Mouse (Mus musculus): ENCODE data around the gene Setd5. TPM values are rescaled to one million over a fixed set of nuclear protein-coding genes. Genes with fewer than 3 reads are reported as not detected.

The Setd5 gene
- polyA plus RNA-seq, 1 experiment from 2014 or later, result 33.4 TPM

- H3K79me2 ChIP-seq (ENCODE audit: inconsistent target), result peaks cover 18% of the 10 kb centered on the region
- peaks cover 13% of the 10 kb centered on the region; the same call in 1 of the 2 replicates for H3K36me3 ChIP-seq (ENCODE audit: inconsistent target)
- H3K4me3 ChIP-seq (ENCODE audit: inconsistent target), result peak overlapping the region; percentile 92
- peak overlapping the region; percentile 89 for H3K27ac ChIP-seq
- under 1% methylated on average over 11 of the region's 11 CpGs for WGBS (ENCODE audit: missing documents)
Observed at GRCm38 (mm10) chr6:113045575-113045974, 31.6 kb upstream of the Setd5 start.

GRCm38 (mm10) chr6:113046041-113046975 lies 30.9 kb upstream of the Setd5 start, which contains the start of gene Thumpd3:
Gene Thumpd3, plus strand, starts transcription at chr6:113046225.
- Histone ChIP-seq H3K36me3 (ENCODE audit: inconsistent target) (peaks cover 21% of the 10 kb centered on the region; the same call in 1 of the 2 replicates), H3K79me2 (ENCODE audit: inconsistent target) (peaks cover 18% of the 10 kb centered on the region), H3K27ac (peak within 1 kb of the TSS; percentile 91), H3K4me3 (ENCODE audit: inconsistent target) (peak within 1 kb of the TSS; percentile 93)
- under 1% methylated on average over 59 of the region's 59 CpGs for WGBS (ENCODE audit: missing documents)

GRCm38 (mm10) chr6:113047016-113047746 lies 30.0 kb upstream of the Setd5 start:
- 15% methylated on average over 15 of the region's 15 CpGs for WGBS (ENCODE audit: missing documents)
- peak overlapping the region; percentile 93 for H3K4me3 ChIP-seq (ENCODE audit: inconsistent target)
- H3K36me3 ChIP-seq (ENCODE audit: inconsistent target), result peaks cover 23% of the 10 kb centered on the region; the same call in 1 of the 2 replicates
- peaks cover 18% of the 10 kb centered on the region for H3K79me2 ChIP-seq (ENCODE audit: inconsistent target)
- H3K27ac ChIP-seq, result peak overlapping the region; percentile 91

GRCm38 (mm10) chr6:113048371-113048770 lies 28.8 kb upstream of the Setd5 start:
- Histone ChIP-seq H3K27ac (no peak overlapping the region), H3K79me2 (ENCODE audit: inconsistent target) (peaks cover 18% of the 10 kb centered on the region), H3K36me3 (ENCODE audit: inconsistent target) (peaks cover 34% of the 10 kb centered on the region; the same call in 1 of the 2 replicates), H3K4me3 (ENCODE audit: inconsistent target) (no peak overlapping the region)
- 100% methylated on average over 2 of the region's 2 CpGs for WGBS (ENCODE audit: missing documents)

- Histone ChIP-seq H3K79me2 (ENCODE audit: inconsistent target) (peaks cover 18% of the 10 kb centered on the region), H3K36me3 (ENCODE audit: inconsistent target) (peaks cover 42% of the 10 kb centered on the region), H3K27ac (no peak overlapping the region), H3K4me3 (ENCODE audit: inconsistent target) (no peak overlapping the region)
- 95% methylated on average over 3 of the region's 3 CpGs for WGBS (ENCODE audit: missing documents)
Observed at GRCm38 (mm10) chr6:113049159-113049558, 28.0 kb upstream of the Setd5 start.

- Histone ChIP-seq H3K79me2 (ENCODE audit: inconsistent target) (peaks cover 30% of the 10 kb centered on the region), H3K36me3 (ENCODE audit: inconsistent target) (peaks cover 74% of the 10 kb centered on the region), H3K27ac (no peak overlapping the region), H3K4me3 (ENCODE audit: inconsistent target) (no peak overlapping the region)
- WGBS (ENCODE audit: missing documents), result 68% methylated on average over 3 of the region's 3 CpGs
Observed at GRCm38 (mm10) chr6:113052972-113053371, 24.2 kb upstream of the Setd5 start.

- peaks cover 73% of the 10 kb centered on the region for H3K36me3 ChIP-seq (ENCODE audit: inconsistent target)
- H3K27ac ChIP-seq, result no peak overlapping the region
- H3K79me2 ChIP-seq (ENCODE audit: inconsistent target), result peaks cover 33% of the 10 kb centered on the region; the same call in 1 of the 2 replicates
- 97% methylated on average over 6 of the region's 6 CpGs for WGBS (ENCODE audit: missing documents)
- H3K4me3 ChIP-seq (ENCODE audit: inconsistent target), result no peak overlapping the region
Observed at GRCm38 (mm10) chr6:113054552-113055107, 22.5 kb upstream of the Setd5 start.

GRCm38 (mm10) chr6:113060892-113061563 lies 16.1 kb upstream of the Setd5 start:
- peaks cover 78% of the 10 kb centered on the region for H3K79me2 ChIP-seq (ENCODE audit: inconsistent target)
- no peak overlapping the region for H3K4me3 ChIP-seq (ENCODE audit: inconsistent target)
- peaks cover 37% of the 10 kb centered on the region for H3K36me3 ChIP-seq (ENCODE audit: inconsistent target)
- 0% methylated on average over 1 of the region's 1 CpGs for WGBS (ENCODE audit: missing documents)
- peak overlapping the region; percentile 60 for H3K27ac ChIP-seq

GRCm38 (mm10) chr6:113062253-113062652 lies 14.9 kb upstream of the Setd5 start:
- Histone ChIP-seq H3K36me3 (ENCODE audit: inconsistent target) (peaks cover 41% of the 10 kb centered on the region), H3K79me2 (ENCODE audit: inconsistent target) (peaks cover 81% of the 10 kb centered on the region), H3K4me3 (ENCODE audit: inconsistent target) (no peak overlapping the region), H3K27ac (no peak overlapping the region)
- 92% methylated on average over 3 of the region's 3 CpGs for WGBS (ENCODE audit: missing documents)

- Histone ChIP-seq H3K36me3 (ENCODE audit: inconsistent target) (peaks cover 44% of the 10 kb centered on the region), H3K79me2 (ENCODE audit: inconsistent target) (peaks cover 81% of the 10 kb centered on the region), H3K4me3 (ENCODE audit: inconsistent target) (no peak overlapping the region), H3K27ac (no peak overlapping the region)
- 85% methylated on average over 5 of the region's 10 CpGs for WGBS (ENCODE audit: missing documents)
Observed at GRCm38 (mm10) chr6:113063363-113063762, 13.8 kb upstream of the Setd5 start.

- H3K27ac ChIP-seq, result no peak overlapping the region
- 97% methylated on average over 3 of the region's 3 CpGs for WGBS (ENCODE audit: missing documents)
- no peak overlapping the region for H3K4me3 ChIP-seq (ENCODE audit: inconsistent target)
- peaks cover 47% of the 10 kb centered on the region for H3K36me3 ChIP-seq (ENCODE audit: inconsistent target)
- peaks cover 83% of the 10 kb centered on the region for H3K79me2 ChIP-seq (ENCODE audit: inconsistent target)
Observed at GRCm38 (mm10) chr6:113065186-113065585, 12.0 kb upstream of the Setd5 start.

- H3K36me3 ChIP-seq (ENCODE audit: inconsistent target), result peaks cover 36% of the 10 kb centered on the region
- 92% methylated on average over 1 of the region's 1 CpGs for WGBS (ENCODE audit: missing documents)
- peaks cover 100% of the 10 kb centered on the region for H3K79me2 ChIP-seq (ENCODE audit: inconsistent target)
- no peak overlapping the region for H3K27ac ChIP-seq
- H3K4me3 ChIP-seq (ENCODE audit: inconsistent target), result no peak overlapping the region
Observed at GRCm38 (mm10) chr6:113069154-113069553, 8.0 kb upstream of the Setd5 start.

GRCm38 (mm10) chr6:113075261-113075660 lies 1.9 kb upstream of the Setd5 start:
- no peaks in the 10 kb centered on the region for H3K36me3 ChIP-seq (ENCODE audit: inconsistent target)
- 14% methylated on average over 3 of the region's 3 CpGs for WGBS (ENCODE audit: missing documents)
- H3K79me2 ChIP-seq (ENCODE audit: inconsistent target), result peaks cover 83% of the 10 kb centered on the region
- H3K4me3 ChIP-seq (ENCODE audit: inconsistent target), result peak overlapping the region; percentile 72
- H3K27ac ChIP-seq, result peak overlapping the region; percentile 93
